Comparison of ENCODE assay signal across 8 mouse cellular contexts in genomic region chr16:46008036-46008605, GRCm38 (mm10). TPM values are rescaled to one million over a fixed set of nuclear protein-coding genes. Genes with fewer than 3 reads are reported as not detected.
DNase-seq lines count a peak whose midpoint lies in the region; ATAC-seq and TF ChIP-seq lines count a peak whose summit lies in the region.
"Had no signal": no experiment of that assay in that cellular context is flagged by ENCODE, and none has a peak within 500 bp of the region (broad histone marks: within the 10 kb centered on the region; RNA-seq: fewer than 3 reads in every experiment).

No protein-coding gene starts in this region.

- H3K4me1 ChIP-seq in thymus, adult 2 months (replicated peaks; ENCODE audit: control insufficient read depth, insufficient read depth, low read length) = peaks cover 20% of the 10 kb centered on the region
- H3K4me1 ChIP-seq in limb, embryonic 15.5 days = peaks cover 18% of the 10 kb centered on the region

- DNase-seq in thymus, adult 2 months = no peak
- DNase-seq in thymus, adult 18-20 months = no peak
- peak; percentile 23 for DNase-seq in fat pad, adult 2 months (ENCODE audit: extremely low read depth, low read depth, low spot score)
- DNase-seq in adrenal gland, adult 18-20 months (ENCODE audit: low spot score in 2 of 2) = no peak
- no peak for DNase-seq in urinary bladder, postnatal 36 days (ENCODE audit: low spot score in 2 of 2)
- DNase-seq in left cerebral cortex, adult 8-10 months (ENCODE audit: low spot score in 2 of 2) = no peak

- H3K36me3 ChIP-seq in thymus, adult 2 months (ENCODE audit: control insufficient read depth, insufficient read depth, low read length) = no peaks in the 10 kb centered on the region
- no peaks in the 10 kb centered on the region for H3K36me3 ChIP-seq in limb, embryonic 15.5 days
- H3K36me3 ChIP-seq: heart, embryonic 10.5 days had no signal

- no peaks in the 10 kb centered on the region for H3K27me3 ChIP-seq in thymus, adult 2 months (ENCODE audit: control insufficient read depth, insufficient read depth, low read length)
- no peaks in the 10 kb centered on the region for H3K27me3 ChIP-seq in limb, embryonic 15.5 days

- no peak overlapping the region for H3K9ac ChIP-seq in limb, embryonic 15.5 days

- no peak overlapping the region for H3K4me2 ChIP-seq in limb, embryonic 15.5 days

- WGBS in thymus, adult 2 months = 91% methylated on average over 5 of the region's 5 CpGs
- 61% methylated on average over 5 of the region's 5 CpGs for WGBS in limb, embryonic 15.5 days

- H3K27ac ChIP-seq in thymus, adult 2 months (ENCODE audit: control insufficient read depth, insufficient read depth, low read length) = peak overlapping the region; percentile 62; the same call in 1 of the 2 replicates
- no peak overlapping the region for H3K27ac ChIP-seq in limb, embryonic 15.5 days
- H3K27ac ChIP-seq: heart, embryonic 10.5 days had no signal

- no peak for ATAC-seq in limb, embryonic 15.5 days (ENCODE audit: insufficient number of reproducible peaks, low FRiP score, low TSS enrichment, low read depth)

- TF ChIP-seq CTCF in thymus, adult 2 months (IDR thresholded peaks at IDR 0.05; ENCODE audit: borderline replicate concordance, control insufficient read depth, extremely low read depth, insufficient read depth, low read length, poor library complexity) = no peak

- no peak for TF ChIP-seq POLR2A in thymus, adult 2 months (IDR thresholded peaks at IDR 0.05; ENCODE audit: control insufficient read depth, extremely low read depth, insufficient read depth, low read length, poor library complexity)

- H3K9me3 ChIP-seq in limb, embryonic 15.5 days = no peaks in the 10 kb centered on the region
- H3K9me3 ChIP-seq: heart, embryonic 10.5 days had no signal

- no peak overlapping the region; the same call in 1 of the 2 replicates for H3K4me3 ChIP-seq in thymus, adult 2 months (ENCODE audit: control insufficient read depth, insufficient read depth, low read length)
- H3K4me3 ChIP-seq in limb, embryonic 15.5 days = peak overlapping the region; percentile 1; the same call in 1 of the 2 replicates
- H3K4me3 ChIP-seq: heart, embryonic 10.5 days had no signal

RNA-seq across cellular contexts. Expression of gene Plcxd2, which starts 1.9 kb away (rescaled TPM):
- 13.8 and 16.2 TPM in 2 replicates for polyA plus RNA-seq in thymus, adult 2 months (2012; rRNA removed)
- 2.2 and 2.8 TPM in 2 replicates for polyA plus RNA-seq in limb, embryonic 15.5 days (2015; fragmentation: Nextera tagmentation; extraction: Ambion mirVana)
- under 1 TPM; 0.51 to 0.53 TPM for total RNA-seq in adrenal gland, adult 18-20 months (2021)
- 10 to 100 TPM; 53.2 to 61.9 (median 56.1) TPM for total RNA-seq in left cerebral cortex, adult 8-10 months (2022)

RNA-seq across cellular contexts. Expression of gene Phldb2, which starts 54.7 kb away (rescaled TPM):
- polyA plus RNA-seq in thymus, adult 2 months (2012; rRNA removed) = 0.94 and 1.8 TPM in 2 replicates
- polyA plus RNA-seq in limb, embryonic 15.5 days (2015; fragmentation: Nextera tagmentation; extraction: Ambion mirVana) = 57.3 and 62.6 TPM in 2 replicates
- total RNA-seq in adrenal gland, adult 18-20 months (2021) = 10 to 100 TPM; 13.8 to 27.4 TPM
- 1 to 10 TPM; 6.1 to 8.0 (median 7.6) TPM for total RNA-seq in left cerebral cortex, adult 8-10 months (2022)

Comparison
In these comparisons a context has a peak if more than half of its experiments do, and no peak if none do; other contexts are left out.
1. RNA of gene Plcxd2, which starts 1.9 kb away (total RNA-seq): 53.2 to 61.9 TPM in left cerebral cortex, adult 8-10 months; 0.51 to 0.53 TPM in adrenal gland, adult 18-20 months; every median in the first group is over 10 times any median in the second.